Mouse (Mus musculus) forebrain, embryonic 14.5 days (tissue): ENCODE measurements around the gene Mid1. TPM values are rescaled to one million over a fixed set of nuclear protein-coding genes. Genes with fewer than 3 reads are reported as not detected.
"Not testable (repeated sequence)": the region's sequence is repeated elsewhere in the genome, so short reads cannot be mapped to it uniquely, and the experiment has no call there.

Experiments
- ATAC-seq: fragments of 200-750 bp; cut with Nextera tagmentation; 2 replicates; pipeline ENCODE4 v1.8.0; 2017; ENCODE audit warnings: mild to moderate bottlenecking, moderate library complexity
- DNase-seq: peaks from one replicate; pipeline ENCODE4 v3.0.0-alpha.2; 2015; ENCODE audit warnings: low spot score
- H3K27ac ChIP-seq: fragments of 300-500 bp; sonication (generic); 2 replicates; pipeline ENCODE4 v1.5.1; 2014; ENCODE audit warnings: low read depth, mild to moderate bottlenecking, control low read depth, low read length, moderate library complexity
- H3K27me3 ChIP-seq: fragments of 300-500 bp; sonication (generic); replicated peaks from 2 replicates; pipeline ENCODE4 v1.6.1; 2014; ENCODE audit warnings: low read length, control low read depth, mixed read lengths; ENCODE audit not compliant: control insufficient read depth, insufficient read depth
- H3K36me3 ChIP-seq: fragments of 300-500 bp; sonication (generic); 2 replicates; pipeline ENCODE4 v1.6.1; 2014; ENCODE audit warnings: low read length, control low read depth; ENCODE audit not compliant: control insufficient read depth, insufficient read depth
- H3K4me1 ChIP-seq: fragments of 300-500 bp; sonication (generic); 2 replicates; pipeline ENCODE4 v1.6.1; 2014; ENCODE audit warnings: antibody characterized with exemption, low read length, control low read depth; ENCODE audit not compliant: control insufficient read depth, insufficient read depth
- H3K4me2 ChIP-seq: fragments of 300-500 bp; sonication (generic); 2 replicates; pipeline ENCODE4 v1.6.1; 2014; ENCODE audit warnings: mild to moderate bottlenecking, control low read depth, low read length
- H3K4me3 ChIP-seq: fragments of 300-500 bp; sonication (generic); 2 replicates; pipeline ENCODE4 v1.5.1; 2014; ENCODE audit warnings: low read depth, low read length, control low read depth
- H3K9ac ChIP-seq: fragments of 300-500 bp; sonication (generic); 2 replicates; pipeline ENCODE4 v1.6.1; 2014; ENCODE audit warnings: mild to moderate bottlenecking, low read length, control low read depth, moderate library complexity
- H3K9me3 ChIP-seq: fragments of 300-500 bp; sonication (generic); replicated peaks from 2 replicates; pipeline ENCODE4 v1.6.1; 2016; ENCODE audit warnings: low read length, control low read depth, mixed read lengths; ENCODE audit not compliant: control insufficient read depth
- WGBS: fragments of 180-500 bp; shearing (Covaris S2); extraction: QIAGEN DNeasy Blood & Tissue Kit; methylation state at CpG from one replicate; pipeline ENCODE4 v1.1.7; 2014; 5-methylcytosine and 5-hydroxymethylcytosine counted together
- polyA plus RNA-seq: library from polyadenylated mRNA; unstranded; fragments of >200 nt; fragmentation: Nextera tagmentation; extraction: Ambion mirVana; gene quantifications from 2 replicates; pipeline ENCODE4 v1.2.1, GENCODE M21; 2014

Mid1 gene
- polyA plus RNA-seq, 1 experiment from 2014 or later = 8.6 TPM

DNA sequence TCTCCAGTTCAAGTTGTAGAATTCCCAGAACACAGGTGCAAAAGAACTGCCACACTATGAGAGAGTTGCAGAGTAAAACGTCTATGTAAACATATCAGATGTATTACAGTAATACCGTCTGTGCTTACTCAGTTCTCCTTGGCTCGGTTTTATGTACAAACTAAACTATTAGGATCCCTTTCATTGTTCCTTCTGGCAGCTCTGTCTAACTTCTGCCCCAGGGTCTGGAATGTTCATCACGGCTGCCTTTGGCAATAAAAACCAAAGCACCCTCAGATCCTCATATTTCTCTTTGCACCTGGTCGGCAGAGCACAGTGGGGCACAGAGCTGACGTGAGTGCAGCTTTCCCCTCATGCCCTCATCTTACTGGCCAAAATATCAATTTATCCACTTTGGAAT is 290.0 kb downstream of the Mid1 start:
- peaks cover 29% of the 10 kb centered on the region for H3K36me3 ChIP-seq
- DNase-seq = peak; percentile 14
- not testable (repeated sequence) for H3K4me2 ChIP-seq, ATAC-seq, H3K9ac ChIP-seq, H3K27me3 ChIP-seq, H3K9me3 ChIP-seq, H3K27ac ChIP-seq, H3K4me3 ChIP-seq, H3K4me1 ChIP-seq
- 70% methylated on average over 6 of the region's 6 CpGs for WGBS

DNA sequence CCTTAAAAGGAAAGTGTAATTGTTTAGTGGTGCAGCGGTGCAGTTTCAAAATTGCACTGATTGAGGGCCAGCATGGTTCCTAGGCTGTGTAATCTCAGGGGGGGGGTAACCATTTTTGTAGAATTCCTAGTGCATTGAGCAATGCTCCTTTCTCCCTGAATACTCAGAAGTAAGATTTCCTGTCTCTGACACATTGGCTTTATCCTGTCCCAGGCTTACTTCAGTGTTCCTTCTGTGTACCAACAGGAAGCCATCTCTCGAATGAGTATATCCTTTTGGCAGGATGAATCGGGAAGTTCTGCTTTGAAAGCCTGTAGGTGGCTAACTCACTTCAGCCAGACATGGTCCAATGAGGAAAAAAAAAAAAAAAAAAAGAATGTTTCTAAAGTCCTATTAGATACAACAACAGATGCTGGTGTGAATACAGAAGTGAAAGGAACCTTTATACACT is 290.7 kb downstream of the Mid1 start:
- not testable (repeated sequence) for ATAC-seq, H3K9ac ChIP-seq, H3K27ac ChIP-seq, H3K4me2 ChIP-seq, H3K9me3 ChIP-seq, H3K4me1 ChIP-seq, H3K27me3 ChIP-seq, H3K4me3 ChIP-seq
- peak; percentile 20 for DNase-seq
- peaks cover 34% of the 10 kb centered on the region for H3K36me3 ChIP-seq
- 71% methylated on average over 3 of the region's 3 CpGs for WGBS

DNA sequence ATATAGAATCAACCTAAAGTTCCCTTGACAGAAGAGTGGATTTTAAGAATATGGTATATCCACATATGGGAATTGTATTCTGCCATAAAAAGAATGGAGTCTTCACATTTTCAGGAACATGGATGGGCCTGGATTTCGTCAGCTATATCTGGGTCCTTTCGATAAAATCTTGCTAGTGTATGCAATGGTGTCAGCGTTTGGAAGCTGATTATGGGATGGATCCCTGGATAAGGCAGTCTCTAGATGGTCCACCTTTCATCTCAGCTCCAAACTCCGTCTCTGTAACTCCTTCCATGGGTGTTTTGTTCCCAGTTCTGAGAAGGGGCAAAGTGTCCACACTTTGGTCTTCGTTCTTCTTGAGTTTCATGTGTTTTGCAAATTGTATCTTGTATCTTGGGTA is 291.3 kb downstream of the Mid1 start:
- peaks cover 41% of the 10 kb centered on the region for H3K36me3 ChIP-seq
- not testable (repeated sequence) for H3K4me3 ChIP-seq, H3K27me3 ChIP-seq, H3K9me3 ChIP-seq, H3K27ac ChIP-seq, ATAC-seq, H3K4me1 ChIP-seq, H3K9ac ChIP-seq, DNase-seq, H3K4me2 ChIP-seq
- 80% methylated on average over 5 of the region's 5 CpGs for WGBS

DNA sequence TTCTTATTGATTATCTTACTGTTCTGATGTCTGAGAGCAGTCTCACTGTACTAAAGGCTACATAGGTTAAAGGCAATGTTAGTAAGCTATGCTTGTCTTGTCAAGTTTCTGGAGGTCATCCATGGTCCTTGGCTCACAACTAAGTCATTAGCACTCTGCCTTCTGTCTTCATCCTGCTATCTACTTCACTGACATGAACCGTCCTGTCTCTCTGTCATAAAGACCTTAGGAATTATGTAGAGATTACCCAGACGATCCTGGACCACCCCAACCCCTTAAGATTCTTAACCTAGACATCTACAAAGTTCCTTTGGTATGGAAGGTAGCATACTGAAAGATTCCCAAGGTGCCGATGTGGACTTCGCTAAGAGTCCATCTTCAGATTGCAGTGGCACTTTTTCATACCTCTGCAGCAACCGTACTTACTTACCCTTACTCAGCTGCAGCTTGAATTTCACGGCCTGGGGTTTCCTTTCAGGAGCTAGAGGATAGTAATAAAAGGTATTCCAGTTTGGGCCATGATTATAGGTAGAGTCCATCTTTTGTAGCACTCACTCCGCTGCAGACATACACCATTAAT is 292.9 kb downstream of the Mid1 start:
- ATAC-seq, H3K9me3 ChIP-seq, H3K4me1 ChIP-seq, H3K27ac ChIP-seq, H3K27me3 ChIP-seq, H3K4me2 ChIP-seq, DNase-seq, H3K9ac ChIP-seq, H3K4me3 ChIP-seq: not testable (repeated sequence)
- WGBS = 90% methylated on average over 7 of the region's 7 CpGs
- H3K36me3 ChIP-seq = peaks cover 57% of the 10 kb centered on the region

DNA sequence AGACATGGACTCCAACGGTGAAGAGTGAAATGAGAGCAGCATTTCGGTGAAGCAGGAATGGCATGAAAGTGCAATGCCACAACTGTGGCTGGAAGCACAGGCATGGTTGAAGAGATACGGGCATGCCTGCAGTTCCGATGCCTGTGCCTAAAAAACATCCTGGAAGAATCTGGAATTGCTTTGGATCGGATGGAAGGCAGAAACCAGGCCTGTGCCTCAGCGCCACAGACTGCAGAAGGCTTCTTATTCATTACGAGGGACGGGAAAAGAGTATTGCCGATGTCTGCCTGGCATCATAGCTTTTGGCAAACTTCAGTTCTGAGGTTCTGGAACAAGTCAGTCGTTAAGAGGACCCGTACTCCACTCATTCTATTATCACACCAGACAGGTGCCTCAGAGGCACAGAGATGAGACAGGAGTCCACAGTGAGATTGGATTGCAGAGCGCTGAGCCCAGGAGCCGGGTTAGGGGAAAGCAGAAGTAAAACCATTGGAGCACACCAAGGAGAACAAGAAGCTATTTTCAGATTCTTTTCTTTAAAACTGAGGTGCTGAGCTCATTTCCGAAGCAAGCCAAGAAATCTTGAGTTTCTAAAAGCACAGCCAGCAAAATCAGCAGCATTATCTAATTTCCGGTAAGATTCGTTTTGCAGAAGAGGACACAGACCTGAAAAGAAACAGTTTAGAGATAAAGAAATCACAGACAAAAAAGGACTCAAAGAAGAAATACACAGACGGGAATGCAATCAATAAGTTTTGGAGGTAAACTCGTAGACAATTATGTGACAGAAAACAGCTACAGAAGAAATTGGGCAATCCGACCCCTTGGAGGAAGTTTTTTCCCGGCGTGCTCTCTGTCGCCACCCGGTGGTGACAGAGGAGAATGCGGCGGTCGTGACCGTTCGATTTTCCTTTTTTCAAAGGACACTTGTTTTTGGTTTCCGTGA is 293.7 kb downstream of the Mid1 start:
- not testable (repeated sequence) for H3K9ac ChIP-seq, ATAC-seq, H3K27me3 ChIP-seq, H3K9me3 ChIP-seq, H3K4me1 ChIP-seq, H3K4me3 ChIP-seq, H3K27ac ChIP-seq
- WGBS = 61% methylated on average over 29 of the region's 29 CpGs
- Histone ChIP-seq H3K4me2 (peak overlapping the region; percentile 31), H3K36me3 (peaks cover 58% of the 10 kb centered on the region)
- DNase-seq = peak; percentile 78

DNA sequence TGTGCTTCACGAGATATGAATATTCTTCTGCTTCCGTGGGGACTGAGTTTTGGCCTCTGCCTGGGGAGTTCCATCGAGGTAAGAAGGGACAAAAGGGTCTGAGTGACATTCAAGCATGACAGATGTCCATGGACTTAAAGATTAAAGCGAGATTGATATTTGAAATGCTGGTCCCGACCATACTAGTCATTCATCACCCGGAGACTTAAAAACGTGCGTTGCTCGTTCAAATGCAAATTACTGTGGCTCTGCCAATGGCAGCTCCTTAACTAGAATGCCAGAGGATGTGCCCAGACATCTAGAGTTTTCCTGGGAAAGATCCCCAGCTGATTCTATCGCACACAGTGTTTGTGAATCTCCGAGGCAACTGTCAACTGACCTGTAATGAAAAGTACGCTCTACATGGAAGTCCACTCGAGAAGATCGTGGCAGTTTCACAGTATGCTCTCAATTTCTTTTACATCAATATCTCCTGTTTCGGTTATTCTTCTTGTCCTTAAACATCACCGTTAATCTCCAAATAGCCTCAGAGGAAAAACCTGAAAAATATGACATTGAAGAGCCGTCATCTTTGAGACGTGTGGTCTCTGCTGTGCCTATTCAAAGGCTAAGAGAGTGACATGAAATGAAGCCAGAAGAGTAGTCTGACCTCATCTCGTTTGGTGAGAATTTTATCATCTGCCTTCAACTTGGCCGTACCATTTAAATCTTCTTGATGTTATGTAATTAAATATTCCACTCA is 294.6 kb downstream of the Mid1 start:
- not testable (repeated sequence) for H3K9me3 ChIP-seq, H3K27ac ChIP-seq

DNA sequence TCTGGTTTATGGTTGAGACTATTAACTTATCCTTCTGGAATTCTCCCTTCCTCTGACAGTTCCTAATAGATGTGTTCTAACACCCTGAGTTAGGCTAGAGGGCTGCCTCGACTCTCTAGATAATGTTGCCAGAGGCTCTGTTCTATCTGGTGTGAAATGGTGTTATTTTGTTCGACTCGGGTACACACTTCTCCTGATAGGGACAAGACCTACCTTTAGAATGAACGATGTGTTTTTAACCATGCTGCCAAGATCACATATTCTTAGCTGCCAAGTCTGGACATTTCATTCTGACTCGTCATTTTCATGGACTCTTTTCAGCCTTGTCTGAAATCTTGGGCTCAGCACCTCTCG is 295.2 kb downstream of the Mid1 start:
- H3K4me1 ChIP-seq, H3K27me3 ChIP-seq, DNase-seq, H3K4me2 ChIP-seq, H3K4me3 ChIP-seq, H3K9ac ChIP-seq, H3K27ac ChIP-seq, ATAC-seq: not testable (repeated sequence)
- WGBS = 83% methylated on average over 6 of the region's 6 CpGs
- peaks cover 10% of the 10 kb centered on the region; the same call in 1 of the 2 replicates for H3K9me3 ChIP-seq
- peaks cover 62% of the 10 kb centered on the region for H3K36me3 ChIP-seq

More for the DNA sequence above, 294.6 kb downstream of the Mid1 start:
- ATAC-seq = peak; percentile 47
- 66% methylated on average over 20 of the region's 20 CpGs for WGBS
- peaks cover 62% of the 10 kb centered on the region for H3K36me3 ChIP-seq
- not testable (repeated sequence) for H3K9ac ChIP-seq, H3K27me3 ChIP-seq, H3K4me1 ChIP-seq, H3K4me3 ChIP-seq
- peak; percentile 71 for DNase-seq
- peak overlapping the region; percentile 31 for H3K4me2 ChIP-seq

DNA sequence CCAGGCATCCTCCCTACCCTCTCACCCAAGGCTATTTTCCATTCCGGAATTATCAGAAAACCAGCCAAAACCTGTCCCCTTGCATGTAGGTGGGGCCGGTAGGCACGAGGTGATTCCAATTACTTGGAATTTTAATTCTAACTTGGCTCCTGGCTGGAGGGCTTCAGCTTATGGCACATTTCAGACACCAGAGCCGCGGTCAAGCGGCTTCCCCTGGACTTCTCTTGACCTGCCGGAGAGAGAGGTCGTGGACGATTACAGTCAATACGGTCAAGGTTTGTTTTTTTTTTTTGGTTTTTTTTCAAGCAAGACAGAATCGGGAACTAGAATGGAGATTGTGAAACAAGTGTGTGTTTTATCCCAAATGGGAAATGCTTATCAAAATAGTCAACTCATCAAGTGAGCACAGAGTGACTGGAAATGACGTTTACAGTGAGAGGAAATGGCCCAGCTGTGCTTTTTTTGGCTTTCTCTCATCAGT is 295.9 kb downstream of the Mid1 start:
- 89% methylated on average over 12 of the region's 12 CpGs for WGBS
- peak; percentile 5 for DNase-seq

More for the DNA sequence above, 295.9 kb downstream of the Mid1 start:
- Histone ChIP-seq H3K4me1 (no peaks in the 10 kb centered on the region), H3K27ac (no peak overlapping the region), H3K4me2 (no peak overlapping the region), H3K9me3 (peaks cover 13% of the 10 kb centered on the region; the same call in 1 of the 2 replicates), H3K4me3 (no peak overlapping the region), H3K27me3 (no peaks in the 10 kb centered on the region), H3K36me3 (peaks cover 65% of the 10 kb centered on the region), H3K9ac (no peak overlapping the region)
- no peak for ATAC-seq
